Mouse (Mus musculus) limb, embryonic 14.5 days (tissue): ENCODE results near the gene Acvr1b. TPM values are rescaled to one million over a fixed set of nuclear protein-coding genes. Genes with fewer than 3 reads are reported as not detected.

Experiments used
- ATAC-seq: fragments of 200-750 bp; cut with Nextera tagmentation; 2 replicates; pipeline ENCODE4 v1.8.0; 2017; ENCODE audit warnings: low read depth, moderate number of reproducible peaks, moderate TSS enrichment; ENCODE audit not compliant: low FRiP score
- DNase-seq: peaks from one replicate; pipeline ENCODE4 v3.0.0-alpha.2; 2015; ENCODE audit warnings: low spot score
- H3K27ac ChIP-seq: fragments of 300-500 bp; sonication (generic); replicated peaks from 2 replicates; pipeline ENCODE4 v1.5.1; 2014; ENCODE audit warnings: low read depth, mild to moderate bottlenecking, low read length, moderate library complexity, mixed read lengths
- H3K27me3 ChIP-seq: fragments of 300-500 bp; sonication (generic); 2 replicates; pipeline ENCODE4 v1.6.1; 2014; ENCODE audit warnings: low read length, mixed read lengths; ENCODE audit not compliant: control insufficient read depth, insufficient read depth
- H3K36me3 ChIP-seq: fragments of 300-500 bp; sonication (generic); 2 replicates; pipeline ENCODE4 v1.6.1; 2014; ENCODE audit warnings: mild to moderate bottlenecking, low read length, moderate library complexity, mixed read lengths; ENCODE audit not compliant: control insufficient read depth, insufficient read depth
- H3K4me1 ChIP-seq: fragments of 300-500 bp; sonication (generic); 2 replicates; pipeline ENCODE4 v1.6.1; 2014; ENCODE audit warnings: antibody characterized with exemption, low read length, mixed read lengths; ENCODE audit not compliant: control insufficient read depth, insufficient read depth
- H3K4me2 ChIP-seq: fragments of 300-500 bp; sonication (generic); replicated peaks from 2 replicates; pipeline ENCODE4 v1.6.1; 2014; ENCODE audit warnings: low read depth, mild to moderate bottlenecking, low read length, moderate library complexity; ENCODE audit not compliant: severe bottlenecking
- H3K4me3 ChIP-seq: fragments of 300-500 bp; sonication (generic); replicated peaks from 2 replicates; pipeline ENCODE4 v1.5.1; 2014; ENCODE audit warnings: low read length
- H3K9ac ChIP-seq: fragments of 300-500 bp; sonication (generic); 2 replicates; pipeline ENCODE4 v1.6.1; 2014; ENCODE audit warnings: mild to moderate bottlenecking, low read depth, low read length, moderate library complexity; ENCODE audit not compliant: severe bottlenecking
- H3K9me3 ChIP-seq: fragments of 300-500 bp; sonication (generic); 2 replicates; pipeline ENCODE4 v1.6.1; 2016; ENCODE audit warnings: low read length; ENCODE audit not compliant: control insufficient read depth
- POLR2A ChIP-seq: fragments of 200-500 bp; IDR thresholded peaks from 2 replicates; pipeline ENCODE4 v1.8.0; 2012; ENCODE audit warnings: inconsistent platforms, mild to moderate bottlenecking, moderate library complexity, borderline replicate concordance; ENCODE audit not compliant: insufficient read depth, insufficient read length; ENCODE audit errors: extremely low read depth
- WGBS: fragments of 180-500 bp; shearing (Covaris S2); extraction: QIAGEN DNeasy Blood & Tissue Kit; methylation state at CpG from one replicate; pipeline ENCODE4 v1.1.7; 2014; 5-methylcytosine and 5-hydroxymethylcytosine counted together
- polyA plus RNA-seq, 2 experiments: library from polyadenylated mRNA; depleted of rRNA in 1 of 2; stranded (reverse) in 1 of 2; unstranded in 1 of 2; fragments of >200 nt; fragmentation: Nextera tagmentation in 1 of 2; extraction: Ambion mirVana in 1 of 2; gene quantifications; 2 replicates each; pipeline versions ENCODE4 v1.2.1 to v1.2.3; 2012 to 2014

Acvr1b gene
- polyA plus RNA-seq, 2 experiments, result 12.3 to 27.2 TPM

DNA sequence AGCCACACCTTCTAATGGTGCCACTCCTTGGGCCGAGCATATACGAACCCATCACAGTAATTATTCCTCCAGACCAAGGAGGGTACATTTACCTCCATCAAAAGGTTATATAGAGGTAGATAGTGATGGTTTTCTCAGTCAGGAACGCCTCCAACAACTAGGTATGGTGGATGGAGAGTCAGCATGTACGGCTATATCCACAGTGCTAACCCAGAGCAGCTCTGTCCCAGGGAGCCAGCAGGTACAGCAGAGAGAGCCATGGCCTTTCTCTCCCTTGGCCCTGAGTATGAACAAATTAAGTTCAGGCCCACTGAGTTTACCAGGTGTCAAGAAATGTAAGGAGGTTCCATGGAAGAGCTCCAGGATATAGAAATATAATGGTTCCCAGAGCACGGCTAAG is 78.1 kb downstream of the Acvr1b start:
- 83% methylated on average over 5 of the region's 5 CpGs for WGBS
- peaks cover 27% of the 10 kb centered on the region for H3K4me1 ChIP-seq
- no peak overlapping the region for H3K9ac ChIP-seq
- no peak overlapping the region for H3K4me2 ChIP-seq
- no peak overlapping the region for H3K4me3 ChIP-seq
- no peak for TF ChIP-seq POLR2A
- ATAC-seq (no peak), DNase-seq (no peak)
- no peaks in the 10 kb centered on the region for H3K36me3 ChIP-seq
- no peak overlapping the region for H3K27ac ChIP-seq
- no peaks in the 10 kb centered on the region for H3K9me3 ChIP-seq
- H3K27me3 ChIP-seq, result no peaks in the 10 kb centered on the region

DNA sequence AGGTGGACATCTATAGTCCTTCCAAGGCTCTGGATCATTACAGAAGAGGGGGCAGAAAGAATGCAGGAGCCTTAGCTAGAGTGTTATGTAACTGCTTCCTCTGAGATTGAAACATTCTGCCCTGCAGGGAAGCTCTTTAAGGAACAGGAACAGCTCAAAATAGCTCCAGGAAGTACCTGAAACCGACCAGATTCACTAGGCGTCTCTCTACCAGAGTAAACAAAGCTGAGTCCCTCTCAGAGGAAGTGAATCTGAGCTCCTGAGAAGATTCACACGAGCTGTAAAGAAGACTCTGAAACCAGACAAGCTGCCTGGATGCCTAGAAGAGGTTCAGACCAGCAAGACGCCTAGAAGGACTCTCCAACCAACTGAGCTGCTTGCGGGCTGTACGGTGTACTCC is 78.7 kb downstream of the Acvr1b start:
- no peak for ATAC-seq

DNA sequence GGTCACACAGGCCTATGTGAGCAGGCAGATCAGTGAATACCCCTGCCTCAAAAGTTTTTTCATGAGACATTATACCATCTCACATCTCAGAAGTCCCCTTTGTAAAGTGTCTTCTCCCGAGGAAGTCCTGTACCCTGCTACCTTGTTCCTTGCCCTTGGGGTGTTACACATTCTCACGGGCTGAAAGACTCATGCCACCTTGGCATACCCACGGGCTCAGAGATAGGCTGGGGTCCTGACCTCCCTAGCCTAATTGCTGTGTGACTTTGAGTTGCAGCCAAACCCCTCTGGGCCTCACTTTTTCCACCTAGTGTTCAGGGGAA is 79.7 kb downstream of the Acvr1b start:
- Histone ChIP-seq H3K27ac (peak overlapping the region; percentile 20; the same call in 1 of the 2 replicates), H3K4me1 (peaks cover 13% of the 10 kb centered on the region), H3K9ac (peak overlapping the region; percentile 75), H3K27me3 (no peaks in the 10 kb centered on the region), H3K4me2 (peak overlapping the region; percentile 89), H3K36me3 (no peaks in the 10 kb centered on the region), H3K9me3 (no peaks in the 10 kb centered on the region), H3K4me3 (peak overlapping the region; percentile 66)
- WGBS, result 21% methylated on average over 3 of the region's 3 CpGs
- TF ChIP-seq POLR2A, result no peak
- ATAC-seq (no peak), DNase-seq (no peak)

More for the DNA sequence above, 78.7 kb downstream of the Acvr1b start:
- Histone ChIP-seq H3K27ac (no peak overlapping the region), H3K27me3 (no peaks in the 10 kb centered on the region), H3K4me3 (no peak overlapping the region), H3K9me3 (no peaks in the 10 kb centered on the region), H3K4me2 (no peak overlapping the region), H3K36me3 (no peaks in the 10 kb centered on the region), H3K4me1 (peaks cover 21% of the 10 kb centered on the region), H3K9ac (no peak overlapping the region)
- 85% methylated on average over 6 of the region's 6 CpGs for WGBS
- TF ChIP-seq POLR2A, result no peak
- no peak for DNase-seq

DNA sequence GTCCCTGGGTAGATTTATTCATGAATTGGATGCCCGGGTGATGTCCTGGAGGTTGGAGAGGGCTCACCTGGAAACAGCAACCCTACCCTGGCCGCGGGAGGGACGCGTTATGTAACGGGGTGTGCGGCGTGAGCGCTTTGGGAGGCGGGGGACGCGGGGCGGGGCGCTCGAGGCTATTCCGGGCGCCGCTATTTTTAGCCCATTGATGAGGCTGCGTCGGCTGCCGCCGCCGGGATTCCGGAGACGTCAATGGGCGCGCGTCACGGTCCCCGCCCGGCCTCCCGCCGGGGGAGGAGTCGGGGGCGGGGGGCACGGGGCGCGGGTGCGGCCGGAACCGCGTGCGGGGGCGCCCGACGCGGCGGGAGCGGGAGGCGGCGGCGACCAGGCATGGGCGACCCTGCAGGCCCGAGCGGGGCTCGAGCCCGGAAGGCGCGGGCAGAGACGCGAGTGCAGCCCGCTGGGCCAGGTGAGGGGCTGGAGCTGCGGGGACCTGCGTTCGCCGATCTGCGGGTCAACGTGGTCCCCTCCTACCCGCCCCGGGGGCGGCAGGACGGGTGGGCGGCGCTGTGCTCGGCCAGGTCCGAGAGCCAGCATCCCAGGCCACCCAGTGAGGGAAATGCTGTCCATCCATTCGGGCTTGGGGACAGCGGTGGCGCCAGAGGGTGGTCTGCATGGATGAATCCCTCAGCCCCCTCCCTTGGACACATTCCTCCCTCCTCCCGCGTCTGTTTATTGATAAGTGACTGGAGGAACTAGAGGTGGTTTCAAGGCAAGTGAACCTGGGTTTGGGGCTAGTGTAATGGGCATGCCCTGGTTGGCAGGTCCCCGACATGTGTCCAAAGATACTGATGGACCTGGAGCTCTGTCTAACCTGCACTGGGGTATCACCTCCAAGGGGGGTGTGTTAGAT is 80.3 kb downstream of the Acvr1b start, which contains the start of gene Nr4a1:
Nr4a1 (plus strand) TSS at position 384 of the 910 bp plus-strand sequence.
- TF ChIP-seq POLR2A, result no peak
- peak within 1 kb of the TSS; percentile 75 for H3K9ac ChIP-seq
- peak; percentile 66 for DNase-seq
- 2% methylated on average over 50 of the region's 82 CpGs for WGBS
- no peaks in the 10 kb centered on the region for H3K9me3 ChIP-seq
- H3K27me3 ChIP-seq, result no peaks in the 10 kb centered on the region
- no peaks in the 10 kb centered on the region for H3K36me3 ChIP-seq
- peak; percentile 84 for ATAC-seq
- H3K4me2 ChIP-seq, result peak within 1 kb of the TSS; percentile 89
- peak within 1 kb of the TSS; percentile 66 for H3K4me3 ChIP-seq
- H3K27ac ChIP-seq, result peak within 1 kb of the TSS; percentile 40; the same call in 1 of the 2 replicates
- peaks cover 10% of the 10 kb centered on the region for H3K4me1 ChIP-seq

DNA sequence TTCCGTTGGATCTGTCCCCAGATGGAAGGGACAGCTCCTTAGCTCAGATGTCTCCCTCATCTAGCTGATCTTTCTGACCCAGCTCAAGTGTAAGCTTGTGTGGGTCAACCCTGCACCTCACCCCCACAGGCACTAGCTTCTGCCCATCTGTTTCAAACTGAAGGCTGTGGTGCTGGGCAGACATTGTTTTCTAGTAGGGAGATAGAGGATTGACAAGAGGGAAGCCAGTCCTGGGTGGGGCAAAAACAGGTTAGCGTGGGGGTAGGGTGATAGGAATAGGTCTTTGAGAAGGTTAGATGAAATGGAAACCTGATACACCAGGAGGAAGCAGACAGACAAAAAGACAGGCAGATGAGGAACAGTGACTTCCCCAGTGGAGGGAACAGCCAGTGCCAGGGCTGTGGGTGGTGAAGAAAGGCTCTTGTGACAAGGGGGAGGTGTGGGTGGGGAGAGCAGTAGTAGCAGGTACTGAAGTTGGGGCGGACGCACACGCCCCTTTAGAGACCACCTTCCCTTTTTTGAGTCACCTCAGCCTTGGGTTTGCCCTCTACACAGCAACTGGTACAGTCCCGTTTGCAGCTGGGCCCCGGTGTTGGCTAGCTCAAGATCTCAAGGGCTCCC is 82.1 kb downstream of the Acvr1b start:
- Histone ChIP-seq H3K4me1 (peaks cover 23% of the 10 kb centered on the region), H3K4me2 (no peak overlapping the region), H3K27me3 (no peaks in the 10 kb centered on the region), H3K36me3 (no peaks in the 10 kb centered on the region), H3K27ac (no peak overlapping the region), H3K9me3 (no peaks in the 10 kb centered on the region), H3K4me3 (no peak overlapping the region), H3K9ac (no peak overlapping the region)
- WGBS, result 83% methylated on average over 7 of the region's 7 CpGs
- TF ChIP-seq POLR2A, result no peak
- ATAC-seq, result no peak
- no peak for DNase-seq
